ENCODE assay signal across 8 mouse cellular contexts in genomic region chr5:138441286-138442194, GRCm38 (mm10). TPM values are rescaled to one million over a fixed set of nuclear protein-coding genes. Genes with fewer than 3 reads are reported as not detected.
A peak's percentile ranks its signal among the peaks of the same experiment; 100 is the strongest.
DNase-seq lines count a peak whose midpoint lies in the region; ATAC-seq lines count a peak whose summit lies in the region.

TSS of gene Zfp157 (plus strand) at chr5:138441468.

- H3K27me3 ChIP-seq in heart, embryonic 10.5 days (ENCODE audit: insufficient read depth, poor library complexity, severe bottlenecking): no peaks in the 10 kb centered on the region
- no peaks in the 10 kb centered on the region for H3K27me3 ChIP-seq in kidney, embryonic 15.5 days

- under 1% methylated on average over 49 of the region's 49 CpGs for WGBS in heart, embryonic 10.5 days
- WGBS in kidney, embryonic 15.5 days: under 1% methylated on average over 49 of the region's 49 CpGs

- DNase-seq in B cell, adult 2 months: peak; percentile 84 to 87
- DNase-seq in brain, adult 2 months (ENCODE audit: low read depth, low spot score): peak; percentile 99
- peak; percentile 97 for DNase-seq in heart, embryonic 10.5 days (ENCODE audit: low spot score)
- DNase-seq in liver: peak; percentile 88
- DNase-seq in spleen, postnatal 4 days (ENCODE audit: low spot score in 2 of 2): peak; percentile 82 to 89

- ATAC-seq in erythroblast, adult 5-6 weeks (replicated peaks; ENCODE audit: low FRiP score, poor library complexity, severe bottlenecking): peak; percentile 99
- ATAC-seq in kidney, embryonic 15.5 days (replicated peaks; ENCODE audit: low FRiP score): peak; percentile 100
- peak; percentile 100 for ATAC-seq in monocyte, adult 5-6 weeks (replicated peaks; ENCODE audit: insufficient number of reproducible peaks, low FRiP score, low TSS enrichment, poor library complexity, severe bottlenecking)

- peaks cover 14% of the 10 kb centered on the region for H3K4me1 ChIP-seq in heart, embryonic 10.5 days
- H3K4me1 ChIP-seq in kidney, embryonic 15.5 days: peaks cover 18% of the 10 kb centered on the region

- peak within 1 kb of the TSS; percentile 93 for H3K4me3 ChIP-seq in heart, embryonic 10.5 days
- H3K4me3 ChIP-seq in kidney, embryonic 15.5 days (replicated peaks): peak within 1 kb of the TSS; percentile 84

- peak within 1 kb of the TSS; percentile 65 for H3K4me2 ChIP-seq in kidney, embryonic 15.5 days

- H3K9me3 ChIP-seq in heart, embryonic 10.5 days: no peaks in the 10 kb centered on the region
- H3K9me3 ChIP-seq in kidney, embryonic 15.5 days (replicated peaks): no peaks in the 10 kb centered on the region

- H3K9ac ChIP-seq in kidney, embryonic 15.5 days: peak within 1 kb of the TSS; percentile 99

- H3K27ac ChIP-seq in heart, embryonic 10.5 days: peak within 1 kb of the TSS; percentile 99
- H3K27ac ChIP-seq in kidney, embryonic 15.5 days: peak within 1 kb of the TSS; percentile 93

- peaks cover 25% of the 10 kb centered on the region for H3K36me3 ChIP-seq in heart, embryonic 10.5 days
- H3K36me3 ChIP-seq in kidney, embryonic 15.5 days: peaks cover 30% of the 10 kb centered on the region

RNA-seq across cellular contexts. Expression of gene Zfp157, which starts in this region (rescaled TPM):
- 3.6 and 6.0 TPM in 2 replicates for total RNA-seq in erythroblast, adult 5-6 weeks (2015; ENCODE audit: low replicate concordance)
- total RNA-seq in erythroblast, adult 5-6 weeks (2017; ENCODE audit: low replicate concordance): 0.98 and 2.7 TPM in 2 replicates
- polyA plus RNA-seq in heart, embryonic 10.5 days (2016; fragmentation: Nextera tagmentation; extraction: Ambion mirVana): 22.1 and 25.9 TPM in 2 replicates
- 38.1 TPM in 2 replicates for polyA plus RNA-seq in kidney, embryonic 15.5 days (2015; fragmentation: Nextera tagmentation; extraction: Ambion mirVana)
- 10.8 to 19.4 TPM (median 17.9 TPM) in 3 replicates for total RNA-seq in monocyte, adult 5-6 weeks (2017)

Comparison
In these comparisons a context has a peak if more than half of its experiments do, and no peak if none do; other contexts are left out.
1. Peak in every context shown above with its lines: DNase-seq, ATAC-seq, H3K4me3 ChIP-seq and H3K27ac ChIP-seq.